Mouse (Mus musculus) olfactory bulb, adult 2 months (tissue): ENCODE measurements around the gene Ttc28.

Experiments
- CTCF ChIP-seq: fragments of 200-500 bp; IDR thresholded peaks from 2 replicates; pipeline ENCODE4 v1.5.1; 2012; ENCODE audit warnings: low read depth, mild to moderate bottlenecking, low read length, moderate library complexity; ENCODE audit not compliant: insufficient read depth
- POLR2A ChIP-seq: fragments of 200-500 bp; IDR thresholded peaks from 2 replicates; pipeline ENCODE4 v1.6.1; 2012; ENCODE audit warnings: mild to moderate bottlenecking, low read depth, low read length, moderate library complexity; ENCODE audit not compliant: insufficient read depth

DNA sequence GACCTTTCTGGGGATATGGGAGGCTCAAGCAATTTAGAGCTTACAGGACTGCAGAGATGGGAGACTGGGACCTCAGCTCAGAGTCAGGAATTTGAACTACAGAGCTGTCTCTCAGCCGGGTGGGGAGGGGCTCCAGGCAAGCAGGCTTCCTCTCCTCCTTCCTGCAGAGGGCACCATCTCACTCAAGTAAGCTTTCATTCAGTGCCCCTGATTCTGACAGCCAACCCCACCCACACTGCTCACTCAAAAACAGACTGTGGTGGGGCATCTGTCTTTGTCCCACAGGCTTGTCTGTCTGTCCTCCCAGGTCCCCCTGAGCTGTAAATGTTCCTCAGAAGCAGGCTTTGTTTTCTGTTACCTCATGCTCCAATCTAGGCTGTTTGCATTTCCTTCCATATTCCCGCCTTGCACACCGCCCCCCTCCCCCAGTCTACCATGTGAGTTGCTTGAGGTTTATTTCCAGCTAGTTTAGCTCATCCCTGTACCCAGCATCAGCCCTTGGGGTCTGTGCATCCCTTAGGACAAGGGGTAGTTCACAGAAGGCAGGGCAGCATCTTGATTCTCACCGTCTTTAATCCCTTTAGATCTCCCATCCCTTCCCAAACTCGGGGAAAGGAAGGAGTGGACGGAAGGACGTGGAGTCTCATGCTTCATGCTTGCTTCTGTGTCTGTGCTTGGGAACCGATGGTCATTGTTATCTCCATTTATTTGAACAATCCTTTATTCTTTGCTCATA lies 328.5 kb downstream of the Ttc28 start:
- TF ChIP-seq CTCF = no peak
- TF ChIP-seq POLR2A = no peak
